Mouse (Mus musculus): ENCODE data around the gene Prph.

GRCm38 (mm10) chr15:99095356-99095755 lies 40.4 kb downstream of the Prph start:
- TF ChIP-seq CTCF (IDR thresholded peaks at IDR 0.05; ENCODE audit: low read depth, low read length): no peak
- no peak for TF ChIP-seq POLR2A (IDR thresholded peaks at IDR 0.05; ENCODE audit: borderline replicate concordance, low read depth, low read length)
